Mouse (Mus musculus) right cerebral cortex, postnatal 10 days (tissue): ENCODE results near the gene Myo1d.
A peak's percentile ranks its signal among the peaks of the same experiment; 100 is the strongest.
"Not testable (repeated sequence)": the region's sequence is repeated elsewhere in the genome, so short reads cannot be mapped to it uniquely, and the experiment has no call there.

Source experiments
- DNase-seq, 2 experiments: peaks; one replicate each; pipeline ENCODE4 v3.0.0; 2021; ENCODE audit warnings: low spot score in 2 of 2

Gene Myo1d

GRCm38 (mm10) chr11:80482347-80482746 lies 297.5 kb downstream of the Myo1d start:
- DNase-seq, result peak; percentile 40 to 57

GRCm38 (mm10) chr11:80481409-80482050 lies 298.3 kb downstream of the Myo1d start:
- no peak for DNase-seq

- peak; percentile 43 to 51 for DNase-seq
Measured at GRCm38 (mm10) chr11:80479906-80480866, 299.6 kb downstream of the Myo1d start.

DNA sequence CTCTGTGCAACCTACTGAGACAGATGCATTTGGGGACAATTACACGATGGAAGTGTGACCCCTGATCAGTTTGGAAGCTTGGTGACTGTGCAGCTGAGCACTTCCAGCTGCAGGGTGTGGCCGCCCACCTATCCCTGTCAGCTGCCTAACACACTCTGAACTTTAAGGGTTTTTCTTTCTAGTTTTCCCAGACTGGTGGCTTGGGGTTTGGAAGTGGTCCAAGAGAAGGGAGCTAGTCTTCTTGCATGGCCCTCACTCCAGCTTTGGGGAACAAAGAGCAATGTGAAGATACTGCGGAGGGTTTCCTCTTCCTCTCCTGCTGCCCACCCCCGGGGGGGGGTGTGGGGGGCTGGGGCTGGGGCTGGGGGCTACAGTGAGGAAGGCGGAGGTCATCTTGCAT lies 300.4 kb downstream of the Myo1d start:
- DNase-seq, result peak; percentile 50 to 68

GRCm38 (mm10) chr11:80478694-80479412 lies 301.0 kb downstream of the Myo1d start:
- no peak for DNase-seq

GRCm38 (mm10) chr11:80477341-80478199 lies 302.3 kb downstream of the Myo1d start:
- DNase-seq, result peak in 1 of 2 experiments; percentile 68

DNA sequence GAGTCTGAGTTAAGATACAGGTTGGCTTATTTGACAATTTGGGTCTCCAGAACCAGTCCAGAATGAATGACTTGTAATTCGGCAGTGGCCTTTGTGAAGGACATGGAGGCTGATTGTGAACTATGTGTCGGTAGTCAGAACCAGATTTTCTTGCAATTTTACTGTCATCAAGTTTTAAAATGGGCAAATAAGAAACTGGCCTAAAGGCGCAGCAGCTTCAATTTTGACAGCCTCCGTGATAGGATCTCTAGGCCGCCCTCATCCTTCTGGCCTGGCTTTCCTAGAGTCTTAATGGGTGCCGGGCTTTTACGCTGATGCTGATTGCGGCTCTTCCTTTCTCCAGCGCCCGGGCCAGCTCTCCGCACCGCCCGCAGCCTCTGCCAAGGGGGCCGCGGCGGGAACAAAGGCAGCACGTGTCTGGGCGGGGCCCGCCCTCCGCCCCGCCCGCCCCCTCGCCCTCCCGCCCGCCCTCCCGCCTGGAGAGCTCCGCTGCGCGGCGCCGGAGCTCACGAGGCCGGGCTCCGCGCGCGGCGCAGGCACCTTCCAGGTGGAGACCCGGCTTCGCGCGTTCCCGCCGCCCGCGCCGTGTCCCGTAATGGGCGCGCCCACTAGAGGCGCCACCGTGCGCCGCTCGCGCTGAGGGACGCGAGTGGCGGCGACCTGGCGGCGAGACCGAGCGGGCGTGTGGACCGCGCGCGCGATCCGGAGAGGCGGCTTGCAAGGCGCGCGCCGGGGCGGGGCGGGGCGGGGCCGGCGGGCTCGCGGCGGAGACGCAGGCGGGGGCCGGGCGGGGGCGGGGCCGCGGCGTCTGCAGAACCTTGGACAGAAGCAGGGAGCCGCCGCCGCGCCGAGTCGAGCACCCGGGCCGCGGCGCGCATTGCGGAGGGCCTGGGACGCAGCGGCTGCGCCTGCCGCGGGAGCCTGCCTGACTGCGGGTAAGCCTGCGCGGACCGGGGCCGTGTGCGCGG lies 303.3 kb downstream of the Myo1d start, which contains the start of gene Cdk5r1:
Gene Cdk5r1 (plus strand): TSS at position 802 of the 968 bp plus-strand sequence.
- DNase-seq, result peak; percentile 95

DNA sequence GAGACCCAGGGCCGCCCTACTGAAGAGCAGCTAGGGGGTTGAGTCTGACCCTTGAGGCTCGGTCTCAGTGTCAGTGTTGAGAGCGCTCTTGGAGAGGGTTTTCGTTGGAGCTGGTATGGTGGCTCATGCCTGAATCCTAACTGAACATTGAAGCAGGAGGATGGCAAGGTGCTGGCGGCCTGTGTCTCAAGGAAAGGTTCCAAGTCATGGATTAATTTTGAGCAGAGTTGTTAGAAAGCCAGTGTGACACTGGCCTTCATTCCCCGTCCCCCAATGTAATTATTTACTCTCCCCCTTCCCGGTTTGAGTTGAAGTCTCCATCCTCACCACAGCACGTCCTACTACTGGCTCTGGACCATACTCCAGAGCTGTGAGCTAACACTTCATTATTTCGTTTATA lies 304.3 kb downstream of the Myo1d start:
- DNase-seq, result no peak

GRCm38 (mm10) chr11:80474846-80475245 lies 305.0 kb downstream of the Myo1d start:
- DNase-seq, result peak in 1 of 2 experiments; percentile 45

- DNase-seq, result peak; percentile 62 to 74
Measured at GRCm38 (mm10) chr11:80474175-80474691, 305.6 kb downstream of the Myo1d start.

GRCm38 (mm10) chr11:80471836-80472605 lies 307.8 kb downstream of the Myo1d start:
- DNase-seq, result peak; percentile 39 to 51

- not testable (repeated sequence) for DNase-seq
Measured at GRCm38 (mm10) chr11:80463605-80464130, 316.2 kb downstream of the Myo1d start.

- DNase-seq, result no peak
Measured at GRCm38 (mm10) chr11:80453198-80453597, 326.6 kb downstream of the Myo1d start.

- no peak for DNase-seq
Measured at GRCm38 (mm10) chr11:80452242-80452641, 327.6 kb downstream of the Myo1d start.

GRCm38 (mm10) chr11:80449859-80450258 lies 330.0 kb downstream of the Myo1d start:
- no peak for DNase-seq

GRCm38 (mm10) chr11:80446916-80447315 lies 332.9 kb downstream of the Myo1d start:
- DNase-seq, result no peak
